Mouse (Mus musculus) v-Abl transformed pro-B cells (cell line): ENCODE results near the gene Map3k5.

Experiments used
- in situ Hi-C, 2 experiments: fragments of 400-800 bp; cut with MboI; formaldehyde crosslinking; loops; one replicate each; pipeline ENCODE4 v1.15.1; 2025; ENCODE audit not compliant: unreplicated experiment in 2 of 2

Map3k5 gene

DNA sequence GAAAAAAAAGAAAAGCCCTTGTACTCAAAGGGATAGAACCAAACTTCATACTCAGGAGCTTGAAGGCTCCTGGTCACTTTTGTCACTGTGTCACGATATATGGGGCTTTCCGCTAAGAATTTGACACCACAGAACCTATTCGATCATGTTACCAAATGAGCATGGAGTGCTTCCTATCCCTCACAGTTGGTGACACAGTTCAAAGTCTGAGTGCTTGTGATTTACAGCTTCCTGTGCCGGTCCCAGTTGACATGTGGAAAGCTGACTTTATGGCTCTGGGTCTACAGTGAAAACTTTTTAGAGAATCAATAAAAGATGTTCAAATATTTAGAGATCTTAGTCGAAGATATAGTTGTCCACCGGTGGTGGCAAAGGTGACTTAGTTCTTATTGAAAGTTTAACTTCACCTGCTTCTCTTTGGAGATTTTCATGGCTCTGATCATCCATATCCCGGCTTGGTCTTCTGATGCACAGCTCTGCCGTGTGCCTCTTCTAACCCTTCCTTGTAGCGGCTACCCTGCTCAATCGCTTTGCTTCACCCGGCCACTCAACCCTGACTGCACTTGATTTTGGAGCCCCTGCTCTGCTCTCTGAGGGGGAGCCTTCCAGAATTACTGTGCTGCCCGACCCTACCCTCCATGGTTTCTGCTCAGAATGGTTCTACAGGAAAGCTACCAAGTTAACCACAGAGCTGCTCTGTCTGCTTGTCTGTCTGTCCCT is 198.8 kb downstream of the Map3k5 start:
- in situ Hi-C loops, result loop anchor here (5.0 to 25.0 kb wide), 3 partner anchors 426 to 896 kb away; no protein-coding TSS in a partner anchor

DNA sequence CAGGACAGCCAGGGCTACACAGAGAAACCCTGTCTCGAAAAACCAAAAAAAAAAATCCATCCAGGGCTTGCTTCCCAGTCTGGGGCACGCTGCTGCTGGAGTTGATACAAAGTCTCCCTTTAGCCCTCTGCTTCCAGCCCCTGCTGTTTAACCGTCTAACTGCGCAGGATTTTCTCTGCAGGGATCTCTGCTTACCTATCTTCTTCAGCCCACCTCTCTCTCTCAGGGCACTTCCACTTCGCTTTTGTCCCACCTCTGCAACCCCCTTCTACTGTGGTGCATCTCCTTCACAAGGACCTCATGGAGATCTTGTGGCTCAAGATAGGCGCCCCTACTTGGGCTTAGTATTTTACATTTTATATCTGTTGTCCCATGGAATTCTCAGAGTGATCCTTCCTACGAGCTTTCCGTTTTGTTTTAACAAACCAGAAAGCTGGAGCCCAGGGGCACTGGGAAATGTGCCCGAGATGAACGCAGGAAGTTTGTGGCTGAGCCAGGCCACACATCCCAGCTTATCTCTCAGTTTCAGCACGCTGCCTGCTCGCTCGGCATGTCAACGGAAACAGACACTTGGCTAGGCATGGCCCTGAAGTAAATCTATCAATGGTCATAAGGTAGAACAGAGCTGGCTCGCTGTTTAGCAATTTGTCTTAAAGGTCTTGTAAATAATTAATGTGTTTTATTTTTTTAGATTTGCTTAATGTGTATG is 201.2 kb downstream of the Map3k5 start:
- in situ Hi-C loops, result loop anchor here (25.0 kb wide), 2 partner anchors 802 to 898 kb away; no protein-coding TSS in a partner anchor

DNA sequence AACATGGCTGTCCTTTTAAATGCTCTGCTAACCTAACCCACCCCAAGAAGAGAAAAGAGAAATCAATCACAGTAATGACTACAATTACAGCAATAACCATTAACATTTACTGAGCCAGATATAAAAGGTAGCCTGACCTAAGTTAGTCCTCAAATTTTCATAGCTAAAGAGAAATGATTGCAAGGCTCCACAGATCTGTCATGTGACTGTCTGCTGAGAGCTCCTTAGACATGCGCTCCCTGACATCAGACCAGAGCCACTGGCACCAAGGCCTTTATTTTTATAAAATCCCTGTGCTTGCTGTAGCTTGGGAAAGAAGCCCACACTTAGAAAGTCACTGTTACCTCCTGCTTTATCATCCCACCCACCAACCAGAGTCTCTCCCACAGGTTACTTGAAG is 202.2 kb downstream of the Map3k5 start:
- in situ Hi-C loops, result loop anchor here (25.0 kb wide), 2 partner anchors 801 to 899 kb away; no protein-coding TSS in a partner anchor

DNA sequence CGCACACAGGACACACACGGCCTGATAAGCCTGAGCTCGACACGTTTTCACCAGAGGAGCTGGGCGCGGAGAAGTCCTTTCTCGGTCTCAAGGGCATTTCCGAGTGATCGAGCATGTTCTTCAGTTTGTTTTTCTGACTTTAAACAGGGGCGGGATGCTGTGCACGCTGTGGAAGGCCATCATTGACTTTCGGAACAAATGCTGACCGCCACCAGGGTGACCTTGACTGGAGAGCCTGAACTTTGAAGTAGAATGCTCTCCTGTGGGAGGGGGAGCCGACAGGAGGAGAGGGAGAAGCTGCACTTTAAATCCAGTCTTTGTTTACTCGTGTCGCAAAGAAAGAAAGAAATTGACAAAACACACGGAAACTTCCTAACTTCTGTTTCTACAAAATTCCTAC is 207.1 kb downstream of the Map3k5 start:
- in situ Hi-C loops, result loop anchor here (25.0 kb wide), 2 partner anchors 796 to 904 kb away; no protein-coding TSS in a partner anchor

DNA sequence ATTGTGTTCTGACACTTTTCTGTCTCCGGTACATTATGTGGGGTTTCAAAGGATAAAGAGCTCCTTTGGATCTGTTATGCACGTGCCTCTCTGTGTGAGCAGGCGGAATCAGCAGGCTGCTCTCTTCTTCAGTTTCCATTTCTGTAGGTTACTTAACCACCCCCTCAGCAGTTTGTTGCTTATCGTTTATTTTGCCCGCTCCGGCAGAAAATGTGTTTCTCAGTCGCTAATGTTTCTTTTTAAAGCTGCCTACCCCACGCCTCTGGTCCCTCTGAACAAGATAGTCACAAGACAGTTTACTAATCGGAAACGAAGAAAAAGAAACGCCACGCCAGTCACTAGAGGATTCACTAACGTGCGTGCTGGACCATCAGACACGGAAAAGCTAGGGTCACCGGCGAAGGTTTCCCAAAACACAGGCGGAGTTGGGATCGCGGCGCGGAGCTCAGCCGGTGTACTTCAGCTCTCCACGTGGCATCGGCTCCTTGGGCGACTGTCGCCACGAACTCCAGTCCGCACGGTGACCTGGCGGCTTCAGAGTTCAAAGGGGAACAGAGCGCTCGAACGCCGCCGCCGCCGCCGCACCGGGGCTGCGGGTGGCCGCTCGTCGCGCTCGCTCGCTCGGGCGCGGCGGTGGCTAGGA is 214.0 kb downstream of the Map3k5 start, which contains the start of gene Map7:
TSS of gene Map7 (plus strand) at position 342 of the 643 bp plus-strand sequence.
- in situ Hi-C loops, result loop anchor here (25.0 kb wide), 2 partner anchors 789 to 911 kb away; no protein-coding TSS in a partner anchor

DNA sequence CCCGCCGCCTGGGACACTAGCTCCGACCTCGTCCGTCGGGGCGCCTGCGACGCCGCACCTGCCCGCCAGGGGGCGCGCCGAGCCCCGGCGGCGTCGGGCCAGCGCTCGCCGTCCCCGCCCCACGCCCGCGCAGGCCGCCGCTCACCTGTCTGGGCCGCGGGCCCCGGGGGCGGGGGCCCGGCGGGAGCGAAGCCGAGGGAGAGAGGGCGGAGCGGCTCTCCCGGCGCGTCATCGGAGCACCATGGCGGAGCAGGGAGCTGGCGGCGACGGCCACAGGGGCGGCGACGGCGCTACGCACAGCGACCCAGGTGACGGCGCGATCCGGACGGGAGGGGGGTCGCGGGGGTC is 214.5 kb downstream of the Map3k5 start:
- in situ Hi-C loops, result loop anchor here (25.0 kb wide), 2 partner anchors 789 to 911 kb away; no protein-coding TSS in a partner anchor

DNA sequence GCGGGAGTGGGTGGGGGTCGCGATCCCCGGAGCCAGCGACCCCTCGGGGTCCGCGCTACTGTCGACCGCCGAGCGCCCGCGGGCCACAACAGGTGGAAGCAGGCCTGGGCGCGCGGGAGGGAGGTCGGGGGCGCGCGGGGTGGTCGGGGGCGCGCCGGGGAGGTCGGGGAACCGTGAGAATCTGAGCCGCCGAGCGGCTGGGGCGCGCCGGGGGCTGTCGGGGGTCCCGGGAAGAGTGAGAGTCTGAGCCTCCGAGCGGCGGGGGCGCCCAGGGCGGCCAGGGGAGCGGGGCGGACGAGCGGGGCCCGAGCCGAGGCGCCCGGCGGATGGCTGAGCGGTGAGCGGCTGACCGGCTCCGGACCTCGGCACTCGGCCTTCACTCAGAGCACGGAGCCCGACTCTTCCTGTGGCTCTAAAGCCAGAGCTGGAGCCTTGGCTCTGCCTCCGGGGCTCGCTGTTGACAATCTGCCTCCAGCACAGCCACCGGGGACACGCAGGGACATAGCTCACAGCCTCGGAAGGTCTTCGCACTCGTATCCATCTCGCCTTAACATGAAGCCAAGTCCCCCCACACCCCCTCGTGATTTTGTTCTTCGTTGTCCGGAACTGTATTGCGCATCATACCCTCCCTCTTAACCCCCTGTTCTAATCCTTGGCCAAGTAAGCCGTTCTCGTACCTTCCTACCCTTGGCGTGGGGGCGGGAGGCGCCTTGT is 215.0 kb downstream of the Map3k5 start:
- in situ Hi-C loops, result loop anchor here (25.0 kb wide), 2 partner anchors 788 to 912 kb away; no protein-coding TSS in a partner anchor

DNA sequence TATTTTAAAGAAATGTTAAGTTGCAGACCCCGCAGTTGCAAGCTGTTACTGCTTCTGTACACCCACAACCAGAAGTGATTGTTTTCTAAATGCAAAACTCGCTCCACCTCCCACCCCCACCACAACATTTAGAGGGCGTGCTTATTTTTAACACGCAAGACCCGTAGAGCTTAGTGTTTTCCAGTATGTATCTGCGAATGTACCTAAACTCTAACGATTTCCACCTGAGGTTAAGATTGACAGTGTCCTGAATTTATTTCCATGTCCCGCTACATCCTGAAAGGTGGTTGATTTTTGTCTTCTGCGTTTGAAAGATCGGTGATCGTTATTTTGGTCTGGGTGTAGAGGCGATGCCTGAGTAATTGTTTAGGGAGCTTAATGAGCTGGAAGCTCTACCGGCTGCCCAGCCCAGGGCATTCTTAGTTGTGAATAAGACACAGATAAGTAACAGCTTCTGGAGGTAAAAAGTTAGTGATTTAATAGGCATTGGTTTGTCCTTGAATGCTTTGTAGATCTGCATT is 215.6 kb downstream of the Map3k5 start:
- in situ Hi-C loops, result loop anchor here (25.0 kb wide), 2 partner anchors 787 to 913 kb away; no protein-coding TSS in a partner anchor

DNA sequence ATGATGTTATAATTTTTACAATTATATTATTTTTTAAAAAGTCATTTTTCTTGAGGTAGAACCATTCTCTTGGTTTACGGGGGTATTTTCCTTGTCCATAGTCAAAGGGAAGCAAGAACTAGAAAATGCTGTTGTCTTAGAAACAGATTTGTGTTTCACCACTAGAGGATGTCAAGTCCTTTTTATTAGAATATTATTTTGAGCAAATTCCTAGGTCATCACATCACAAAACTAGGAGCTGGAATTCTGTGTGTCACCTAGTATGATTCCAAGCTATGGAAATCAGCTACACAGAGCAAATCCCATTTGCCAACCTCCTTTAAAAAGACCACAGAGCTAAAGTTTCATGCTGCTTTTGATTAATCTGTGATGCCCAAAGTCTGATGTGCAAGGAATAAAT is 217.9 kb downstream of the Map3k5 start:
- in situ Hi-C loops, result no loop called here

DNA sequence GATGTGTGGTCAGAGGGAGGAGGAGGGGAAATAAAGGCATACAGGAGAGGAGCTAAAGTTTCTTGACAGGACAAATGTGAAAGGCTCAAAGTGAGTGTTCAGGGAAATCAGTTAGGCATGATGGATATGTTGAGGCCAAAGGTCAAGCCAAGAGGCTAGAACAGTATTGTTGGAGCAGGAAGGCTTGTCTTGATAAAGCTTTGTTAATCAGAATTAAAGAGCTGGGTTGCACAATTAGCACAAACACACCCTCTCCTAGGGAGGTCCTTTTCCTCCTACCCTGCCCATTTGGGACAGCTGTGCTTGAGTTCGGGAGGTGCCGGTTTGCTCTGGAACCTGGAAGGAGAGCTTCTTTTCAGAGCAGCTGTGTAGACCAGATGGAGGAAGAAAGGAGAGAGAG is 219.2 kb downstream of the Map3k5 start:
- in situ Hi-C loops, result no loop called here

DNA sequence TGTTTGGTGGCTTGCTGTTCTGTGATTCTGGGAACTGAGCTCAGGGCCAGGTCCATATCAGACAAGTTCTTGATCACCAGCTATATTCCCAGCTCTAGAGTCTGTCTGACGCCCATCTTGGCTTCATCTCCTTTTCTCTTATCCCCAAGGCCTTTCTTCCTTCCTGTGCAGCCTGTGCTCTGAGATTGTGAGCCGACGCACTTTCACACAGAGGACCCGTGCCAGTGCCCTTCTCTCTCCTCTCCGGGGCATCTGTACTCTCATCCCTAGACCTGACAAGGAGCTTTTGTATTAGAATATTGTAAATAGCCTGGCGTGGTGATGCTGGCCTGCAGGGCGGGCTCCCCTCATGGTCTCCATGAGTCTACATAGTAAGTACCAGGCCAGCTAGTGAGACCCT is 221.1 kb downstream of the Map3k5 start:
- in situ Hi-C loops, result no loop called here

DNA sequence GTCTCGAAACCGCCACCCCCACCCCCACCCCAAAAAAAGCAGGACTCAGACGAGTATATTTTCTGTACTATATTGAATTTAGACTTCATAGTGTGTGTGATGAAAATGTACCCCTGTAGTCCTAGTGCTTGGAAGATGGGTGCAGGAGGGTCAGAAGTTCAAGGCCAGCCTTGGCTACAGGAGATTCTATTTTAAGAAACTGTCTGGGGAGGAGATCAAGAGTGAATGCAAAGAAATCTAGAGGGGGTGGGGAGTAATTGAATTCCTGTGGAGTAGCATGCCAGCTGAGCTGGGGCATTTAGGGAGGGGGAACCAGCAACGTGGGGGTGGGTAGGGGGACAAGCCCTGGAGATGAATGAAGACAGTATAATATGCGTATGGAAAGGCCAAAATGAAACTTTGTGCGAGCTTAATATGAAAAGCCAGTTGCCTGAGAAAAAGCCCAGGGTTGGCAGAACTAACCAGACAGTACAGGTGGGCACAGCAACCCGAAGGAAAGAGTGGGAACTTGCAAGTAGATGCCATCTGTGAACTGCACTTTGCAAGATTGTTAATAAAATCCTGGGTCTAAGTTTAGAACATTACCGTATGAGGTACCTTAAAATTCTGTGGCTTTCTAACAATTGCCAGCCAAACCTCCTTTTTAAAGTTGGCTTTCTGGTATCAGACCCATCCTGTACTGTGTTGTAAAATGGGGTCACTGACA is 222.9 kb downstream of the Map3k5 start:
- in situ Hi-C loops, result no loop called here

DNA sequence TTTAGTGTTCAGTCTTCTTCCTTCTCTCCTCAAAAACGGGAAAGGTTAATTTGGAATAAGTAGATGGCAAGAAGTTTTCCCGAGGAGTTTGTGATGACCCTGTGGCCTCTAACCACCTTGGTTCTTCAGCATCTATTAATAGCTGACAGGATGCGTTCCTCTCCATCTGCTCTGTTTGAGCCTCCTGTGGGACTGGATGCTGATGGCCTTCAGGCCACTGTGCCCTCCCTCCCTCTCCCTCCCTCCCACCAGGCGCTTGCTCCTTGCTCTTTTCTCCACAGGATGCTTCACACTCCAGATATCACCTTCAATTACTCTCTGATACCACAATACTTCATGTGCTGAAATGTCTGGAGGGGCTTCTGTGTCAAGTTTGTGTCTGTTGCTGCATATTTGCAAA is 224.5 kb downstream of the Map3k5 start:
- in situ Hi-C loops, result no loop called here

DNA sequence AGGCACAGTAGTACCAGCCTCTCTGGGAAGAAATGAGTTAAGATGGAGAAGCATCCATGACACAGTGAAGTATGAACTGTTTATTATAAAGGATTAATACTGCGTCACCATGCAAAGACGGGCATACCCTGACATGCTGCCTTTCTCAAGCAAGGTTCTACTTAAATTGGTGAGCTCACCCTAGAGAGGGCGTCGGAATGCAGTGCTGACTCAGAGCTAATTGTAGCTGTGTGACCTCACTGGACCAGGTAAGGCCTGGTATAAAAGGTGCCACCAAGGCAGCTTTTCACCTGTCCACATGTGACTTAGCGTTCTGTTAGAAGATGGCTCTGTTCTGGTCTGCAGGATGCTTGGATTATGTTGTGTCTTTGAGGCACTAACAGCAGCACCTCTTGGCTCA is 225.0 kb downstream of the Map3k5 start:
- in situ Hi-C loops, result no loop called here

DNA sequence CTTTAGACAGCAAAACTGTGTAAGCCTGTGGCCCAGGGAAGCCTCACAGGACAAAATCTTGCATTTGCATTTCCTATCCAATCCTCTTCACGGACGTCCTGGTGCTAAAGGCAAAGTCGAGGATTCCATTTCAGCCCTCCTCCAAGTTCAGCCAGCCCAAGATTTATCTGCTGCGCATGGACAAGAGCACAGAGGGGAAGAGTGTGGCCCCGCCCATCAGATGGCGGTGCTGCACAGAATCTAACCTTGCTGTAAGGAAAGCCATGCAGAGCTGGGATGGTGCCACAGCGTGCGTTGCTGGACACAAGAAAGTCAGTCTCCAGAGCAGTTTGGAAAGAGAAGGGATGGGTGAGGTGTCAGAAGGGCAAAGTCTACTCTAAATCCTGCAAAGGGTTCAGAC is 226.6 kb downstream of the Map3k5 start:
- in situ Hi-C loops, result no loop called here

DNA sequence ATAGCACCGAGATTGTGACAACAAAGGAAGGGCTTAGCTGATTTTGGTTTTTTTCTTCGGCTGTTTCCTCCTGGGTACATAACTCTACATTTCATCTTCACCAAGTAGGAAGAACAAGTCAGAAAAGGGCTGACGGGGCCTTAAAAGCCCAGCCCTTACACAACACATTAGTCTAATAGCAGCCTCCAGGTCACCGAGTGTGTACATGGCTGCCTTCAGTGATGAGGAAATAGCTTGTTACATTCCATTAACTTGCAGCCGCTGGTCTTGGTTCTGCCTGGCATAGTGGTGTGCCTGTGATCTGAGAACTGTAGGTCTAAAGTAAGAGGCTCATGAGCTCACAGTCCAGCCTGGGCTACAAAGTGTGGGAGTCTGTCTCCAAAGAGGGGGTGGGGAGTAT is 230.5 kb downstream of the Map3k5 start:
- in situ Hi-C loops, result no loop called here

DNA sequence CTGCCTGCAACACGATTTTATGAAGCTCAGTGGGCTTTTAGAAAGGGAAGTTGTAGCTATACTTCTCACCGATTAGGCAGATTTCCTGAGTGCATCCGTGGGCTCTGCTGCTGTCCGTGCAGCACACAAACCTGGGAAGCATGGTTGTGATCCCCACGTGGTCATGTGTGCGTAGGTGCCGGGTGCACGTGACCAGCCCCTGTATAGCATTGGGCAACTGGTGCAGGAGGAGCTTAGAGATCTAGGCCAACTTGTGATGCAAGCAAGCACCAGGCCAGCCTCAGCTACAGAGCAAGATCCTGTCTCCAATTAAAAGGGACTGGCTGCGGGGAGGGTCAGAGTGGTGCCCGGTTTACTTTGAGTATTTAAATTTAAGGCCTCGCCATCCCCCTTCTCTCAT is 232.5 kb downstream of the Map3k5 start:
- in situ Hi-C loops, result no loop called here

DNA sequence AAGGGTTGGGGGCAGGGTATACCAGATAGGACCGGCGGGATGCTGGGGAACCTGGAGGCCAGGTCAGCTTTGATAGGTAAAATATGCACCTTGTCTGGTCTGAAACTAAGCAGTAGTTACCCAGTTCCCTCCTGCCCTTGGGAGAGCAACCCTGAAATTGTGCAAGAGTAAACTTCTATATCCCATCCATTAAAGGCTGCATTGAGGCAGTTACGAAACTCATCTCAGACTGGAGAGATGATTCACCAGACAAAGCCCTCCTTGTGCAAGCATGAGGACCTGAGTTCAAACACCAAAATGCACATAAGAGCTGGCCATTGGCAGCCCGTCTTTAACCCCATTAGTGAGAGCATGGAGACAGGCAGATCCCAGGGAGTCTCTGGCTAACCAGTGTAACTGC is 233.2 kb downstream of the Map3k5 start:
- in situ Hi-C loops, result no loop called here

DNA sequence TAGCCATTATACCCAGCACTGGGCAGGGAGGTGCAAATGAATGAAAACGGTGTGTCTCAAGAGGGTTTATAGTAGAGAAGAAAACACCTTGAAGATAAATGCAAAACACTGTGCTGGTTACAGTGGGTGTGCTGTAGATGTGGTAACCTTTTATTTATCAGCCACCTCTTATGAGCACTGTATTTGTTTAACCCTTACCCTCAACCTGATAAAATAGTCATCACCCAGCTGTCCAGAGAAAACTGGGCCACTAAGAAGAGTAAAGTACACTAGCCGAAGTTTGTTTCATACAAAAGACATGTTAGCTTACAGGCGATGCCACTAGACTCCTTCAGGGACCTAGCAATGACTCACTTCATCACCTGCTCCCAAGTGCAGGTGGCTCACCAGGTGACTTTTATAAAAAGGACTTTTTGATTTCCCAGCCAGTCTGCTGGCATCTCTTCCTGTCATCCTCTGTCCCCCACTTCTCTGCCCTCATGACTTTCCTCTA is 235.0 kb downstream of the Map3k5 start:
- in situ Hi-C loops, result no loop called here
